Mouse (Mus musculus) embryonic fibroblast, embryonic 13.5 days (primary cell): Measurements from ENCODE around the gene Gon7. TPM values are rescaled to one million over a fixed set of nuclear protein-coding genes. Genes with fewer than 3 reads are reported as not detected.

ENCODE experiments used
- H3K27ac ChIP-seq: 2 replicates; pipeline ENCODE4 v1.5.1; 2012; ENCODE audit warnings: low read length, control low read depth, inconsistent platforms; ENCODE audit not compliant: insufficient read depth
- H3K4me1 ChIP-seq: 2 replicates; pipeline ENCODE4 v1.6.1; 2011; ENCODE audit warnings: low read length; ENCODE audit not compliant: control insufficient read depth, insufficient read depth
- H3K4me3 ChIP-seq: 2 replicates; pipeline ENCODE4 v1.5.1; 2011; ENCODE audit warnings: mild to moderate bottlenecking, control low read depth, low read length; ENCODE audit not compliant: insufficient read depth
- CTCF ChIP-seq: IDR thresholded peaks from 2 replicates; pipeline ENCODE4 v1.5.1; 2011; ENCODE audit warnings: mild to moderate bottlenecking, control low read depth, low read length, moderate library complexity, borderline replicate concordance; ENCODE audit not compliant: insufficient read depth
- POLR2A ChIP-seq: IDR thresholded peaks from 2 replicates; pipeline ENCODE4 v1.6.1; 2011; ENCODE audit warnings: low read depth, mild to moderate bottlenecking, control low read depth, low read length, moderate library complexity
- polyA plus RNA-seq: library from polyadenylated mRNA; stranded (reverse); fragments of >200 nt; gene quantifications from 2 replicates; pipeline ENCODE4 v1.2.4, GENCODE M21; 2011; ENCODE audit warnings: low read depth; ENCODE audit not compliant: missing spikeins, insufficient read length

Gon7 gene
- polyA plus RNA-seq: 5.4 and 7.0 TPM in 2 replicates

DNA sequence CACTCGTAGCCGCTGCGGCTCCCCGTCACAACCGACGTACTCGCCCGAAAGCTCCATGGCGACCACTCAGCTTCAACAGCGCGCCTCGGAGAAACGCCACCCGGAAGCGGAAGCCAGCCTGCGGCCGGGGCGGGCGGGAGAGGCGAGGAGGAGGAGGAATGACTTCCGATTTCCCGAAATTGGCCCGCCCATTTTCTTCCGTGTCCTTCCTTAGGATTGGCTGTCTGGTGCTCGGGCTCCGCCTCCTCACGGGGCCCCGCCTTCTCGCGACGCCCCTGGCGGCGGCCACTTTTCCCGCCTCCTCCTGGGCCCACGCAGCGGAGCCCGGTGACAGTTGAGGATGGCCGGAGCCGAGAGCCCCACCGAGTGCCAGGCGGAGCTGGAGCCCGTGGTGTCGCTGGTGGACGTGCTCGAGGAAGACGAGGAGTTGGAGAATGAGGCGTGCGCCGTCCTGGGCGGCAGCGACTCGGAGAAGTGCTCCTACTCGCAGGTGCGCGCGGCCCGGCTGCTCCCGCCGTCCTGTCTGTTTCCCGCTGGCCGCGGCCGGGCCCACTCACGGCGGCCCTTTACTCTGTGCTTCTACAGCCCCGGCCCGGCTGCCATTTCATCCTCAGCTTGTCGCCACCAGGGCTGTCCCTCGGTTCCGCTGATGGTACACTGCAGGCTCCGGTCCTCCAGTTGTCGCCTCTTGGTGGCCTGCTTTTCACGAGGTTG is at the start of gene Gon7, which contains the start of the genes Gm28051 and Ubr7:
TSS of gene Gon7 (minus strand) at position 115 of the 714 bp plus-strand sequence.
TSS of gene Gm28051 (minus strand) at position 77 of the 714 bp plus-strand sequence.
TSS of gene Ubr7 (plus strand) at position 279 of the 714 bp plus-strand sequence.
- H3K4me1 ChIP-seq: no peaks in the 10 kb centered on the region
- TF ChIP-seq POLR2A (peak; percentile 66), CTCF (no peak)
- H3K4me3 ChIP-seq: peak within 1 kb of the TSS; percentile 93
- peak within 1 kb of the TSS; percentile 69 for H3K27ac ChIP-seq

DNA sequence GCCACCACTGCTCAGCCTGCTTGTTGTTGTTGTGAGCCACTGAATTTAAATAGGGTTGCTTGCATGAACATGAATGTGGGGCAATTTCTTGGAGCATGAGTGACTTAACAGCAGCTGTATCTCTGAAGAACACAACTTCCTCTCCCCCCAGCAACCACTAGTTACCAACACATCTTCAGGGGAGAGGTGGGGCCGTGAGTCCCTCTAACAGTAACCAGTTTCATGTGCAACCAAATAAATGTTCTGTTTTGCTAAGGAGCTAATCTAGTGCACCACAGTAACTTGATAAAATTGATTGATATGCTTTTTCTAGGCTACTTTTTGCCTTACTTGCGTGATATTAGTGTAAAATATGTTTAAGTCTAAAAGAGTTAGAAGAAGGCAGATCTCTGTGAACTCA is 41.9 kb upstream of the Gon7 start:
- Histone ChIP-seq H3K4me1 (no peaks in the 10 kb centered on the region), H3K4me3 (no peak overlapping the region), H3K27ac (no peak overlapping the region)
- TF ChIP-seq CTCF (no peak), POLR2A (no peak)

DNA sequence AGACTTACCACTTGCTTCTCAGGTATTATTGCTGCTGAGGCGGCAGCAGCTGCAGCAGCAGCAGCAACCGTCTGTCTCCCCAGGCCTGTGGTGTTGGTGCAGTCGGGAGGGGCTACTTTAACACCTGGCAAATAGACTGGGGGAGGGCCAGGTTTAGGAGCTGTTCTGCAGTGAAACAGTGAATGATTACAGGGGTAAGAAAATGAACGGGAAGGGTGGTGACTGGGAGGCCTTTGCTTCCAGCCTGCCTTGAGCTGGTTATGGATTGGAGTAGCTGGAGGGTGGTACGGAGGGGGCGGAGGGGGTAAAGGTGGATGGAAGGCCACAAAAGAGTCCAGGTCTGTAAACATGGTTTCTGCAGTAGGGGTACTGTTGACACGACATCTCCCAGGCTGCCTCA is 30.3 kb upstream of the Gon7 start:
- Histone ChIP-seq H3K27ac (no peak overlapping the region), H3K4me3 (no peak overlapping the region), H3K4me1 (no peaks in the 10 kb centered on the region)
- no peak for TF ChIP-seq CTCF
- TF ChIP-seq POLR2A: no peak

DNA sequence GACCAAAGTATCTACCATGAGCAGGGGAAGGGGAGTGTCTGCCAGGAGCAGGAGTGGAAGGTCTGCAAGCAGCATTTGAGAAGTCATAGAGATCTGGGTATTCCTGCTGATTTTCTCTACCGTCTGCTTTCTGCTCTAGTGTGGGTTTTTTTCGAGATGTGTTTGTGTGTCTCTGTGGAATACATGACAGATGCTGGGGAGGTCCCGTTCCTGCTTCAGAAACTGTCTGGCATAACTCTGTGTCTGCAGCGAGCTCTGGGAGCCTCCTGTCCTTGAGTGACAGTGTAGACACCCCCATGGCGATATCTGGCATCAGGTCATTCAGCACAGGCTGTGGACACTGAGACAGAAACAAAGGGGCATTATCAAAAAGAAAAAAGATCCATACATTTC is 28.0 kb upstream of the Gon7 start:
- H3K4me3 ChIP-seq: no peak overlapping the region
- no peak overlapping the region for H3K27ac ChIP-seq
- H3K4me1 ChIP-seq: no peaks in the 10 kb centered on the region
- TF ChIP-seq POLR2A (no peak), CTCF (no peak)

DNA sequence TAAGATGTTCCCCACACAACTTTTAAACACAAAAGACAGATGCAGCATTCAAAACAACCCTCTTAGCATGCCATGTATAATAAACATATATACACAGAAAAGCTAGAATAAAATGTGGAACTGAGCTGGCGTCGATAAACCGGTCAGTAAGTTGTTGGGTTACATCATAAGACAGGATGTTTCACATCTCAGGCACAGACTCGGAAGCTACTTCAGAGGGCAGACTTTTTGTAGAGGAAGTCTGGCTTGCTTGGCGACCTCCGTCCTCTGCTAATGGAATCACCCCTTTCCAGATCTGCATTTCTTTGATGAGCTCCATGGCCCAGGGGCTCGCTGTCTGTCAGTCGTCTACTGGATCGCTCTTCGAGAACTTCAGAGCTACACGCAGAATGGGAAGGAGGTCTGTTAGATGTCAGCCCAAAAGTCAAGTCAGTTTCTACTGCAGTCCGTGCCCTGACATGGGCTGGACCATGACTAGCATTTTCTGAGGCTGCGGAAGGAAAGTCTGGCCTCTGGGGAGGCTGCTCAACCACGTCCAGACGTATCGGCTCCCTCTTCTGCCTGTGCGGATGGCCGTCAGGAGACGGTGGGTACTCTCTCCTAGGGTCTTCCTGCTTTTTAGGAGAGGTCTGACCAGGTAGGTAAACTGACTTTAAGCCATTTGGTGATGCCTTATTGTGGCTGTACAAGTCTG is 27.4 kb upstream of the Gon7 start:
- H3K27ac ChIP-seq: no peak overlapping the region

DNA sequence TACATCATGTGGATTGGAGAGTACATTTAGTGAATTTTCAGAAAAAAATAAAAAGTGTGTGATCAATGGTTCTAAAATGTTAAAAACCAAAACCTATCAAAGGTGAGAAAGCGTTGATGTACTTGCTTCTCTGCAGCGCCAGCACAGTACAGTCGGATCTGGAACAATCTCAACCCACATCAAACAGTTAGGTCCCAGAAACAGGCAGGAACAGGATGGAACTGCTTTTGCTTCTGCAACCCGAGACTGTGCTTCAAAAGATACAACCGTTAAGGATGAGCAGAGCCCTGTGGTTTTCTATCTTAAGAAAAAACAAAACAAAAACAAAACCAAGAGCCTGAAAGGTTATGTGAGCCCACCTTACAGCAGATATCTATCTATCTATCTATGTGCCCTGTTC is 25.2 kb upstream of the Gon7 start:
- H3K4me1 ChIP-seq: no peaks in the 10 kb centered on the region

More for the DNA sequence above, 27.4 kb upstream of the Gon7 start:
- Histone ChIP-seq H3K4me1 (no peaks in the 10 kb centered on the region), H3K4me3 (no peak overlapping the region)
- no peak for TF ChIP-seq CTCF
- no peak for TF ChIP-seq POLR2A

DNA sequence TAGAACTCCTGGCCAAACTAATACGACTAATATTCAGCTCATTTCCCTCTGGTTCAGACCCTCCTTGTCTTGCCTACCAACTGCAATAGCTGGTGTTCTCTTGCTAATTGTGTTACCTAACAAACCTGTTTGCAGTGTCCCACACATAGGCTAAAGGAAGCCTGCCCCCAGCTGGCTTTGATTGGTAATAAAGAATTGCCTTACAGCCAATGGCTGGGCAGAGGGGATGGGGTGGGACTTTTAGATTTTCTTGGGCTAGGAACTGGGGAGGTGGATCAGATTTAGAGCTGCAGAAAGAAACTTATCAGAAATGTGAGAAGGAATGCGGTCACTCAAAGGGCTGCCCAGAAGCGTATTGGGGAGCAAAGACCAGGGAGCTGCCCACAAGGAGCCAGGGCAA is 21.8 kb upstream of the Gon7 start:
- H3K4me1 ChIP-seq: no peaks in the 10 kb centered on the region
- H3K4me3 ChIP-seq: no peak overlapping the region
- no peak overlapping the region for H3K27ac ChIP-seq
- TF ChIP-seq CTCF (no peak), POLR2A (no peak)

More for the DNA sequence above, 25.2 kb upstream of the Gon7 start:
- no peak for TF ChIP-seq CTCF
- no peak for TF ChIP-seq POLR2A
- Histone ChIP-seq H3K27ac (no peak overlapping the region), H3K4me3 (no peak overlapping the region)

DNA sequence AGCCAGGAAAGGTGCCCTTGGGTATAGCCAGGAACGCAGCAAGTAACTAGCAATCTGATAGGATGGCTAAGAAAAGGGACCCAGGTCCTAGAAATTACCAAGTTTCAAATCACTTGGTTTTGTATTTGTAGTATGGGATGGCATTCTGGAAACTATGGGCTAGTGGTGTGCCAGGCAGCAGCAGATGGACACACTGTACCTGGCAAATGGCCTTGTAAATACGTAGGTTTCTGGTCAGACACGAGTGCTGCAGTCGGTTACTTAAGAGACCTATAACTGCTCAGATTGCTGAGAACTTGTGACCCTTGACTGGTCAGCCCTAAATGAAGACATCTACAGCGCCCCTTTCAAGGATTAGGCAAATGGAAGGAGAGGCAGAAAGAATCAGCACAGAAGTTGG is 20.5 kb upstream of the Gon7 start:
- Histone ChIP-seq H3K4me1 (no peaks in the 10 kb centered on the region), H3K27ac (no peak overlapping the region), H3K4me3 (no peak overlapping the region)
- TF ChIP-seq POLR2A: no peak
- no peak for TF ChIP-seq CTCF

DNA sequence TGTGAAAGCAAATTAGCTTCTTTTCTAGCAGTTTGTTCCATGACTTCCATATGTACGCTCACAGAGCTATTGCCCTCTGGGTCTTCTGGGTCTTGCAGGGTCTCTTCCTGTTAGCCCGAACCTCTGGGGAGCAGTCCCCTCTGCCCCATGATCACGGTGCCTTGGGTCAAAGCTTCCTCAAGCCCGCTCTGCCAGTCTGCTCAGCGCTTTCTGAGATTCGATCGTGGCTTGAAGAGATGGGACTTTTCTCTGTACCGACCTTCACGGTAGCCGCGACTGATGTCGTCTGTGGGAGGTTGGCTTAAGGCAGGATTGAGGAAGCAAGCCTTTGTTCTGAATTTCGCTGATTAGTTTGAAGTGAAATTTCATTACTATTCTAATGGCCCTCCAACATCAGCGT is 18.4 kb upstream of the Gon7 start:
- Histone ChIP-seq H3K4me3 (no peak overlapping the region), H3K4me1 (no peaks in the 10 kb centered on the region), H3K27ac (no peak overlapping the region)
- TF ChIP-seq POLR2A: no peak
- no peak for TF ChIP-seq CTCF

DNA sequence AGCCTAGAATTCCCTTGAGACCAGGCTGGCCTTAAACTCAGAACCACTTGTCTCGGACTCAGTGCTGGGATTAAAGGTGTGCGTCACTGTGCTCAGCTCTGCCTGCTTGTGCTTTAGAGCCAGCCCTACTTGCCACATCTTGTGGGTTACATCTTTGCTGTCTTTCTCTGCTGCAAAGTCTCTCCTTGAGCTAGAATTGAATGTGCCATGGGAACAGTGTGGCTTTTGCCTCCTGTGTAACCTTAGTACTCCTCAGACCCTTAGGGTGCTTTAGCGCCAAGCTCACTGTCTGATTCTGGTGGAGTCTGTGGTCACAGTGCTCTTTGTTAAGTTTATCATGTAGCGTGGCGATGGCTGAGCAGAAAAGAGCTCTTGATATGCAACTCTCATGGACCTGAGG is 15.1 kb upstream of the Gon7 start:
- Histone ChIP-seq H3K27ac (no peak overlapping the region), H3K4me1 (no peaks in the 10 kb centered on the region), H3K4me3 (no peak overlapping the region)
- no peak for TF ChIP-seq POLR2A
- no peak for TF ChIP-seq CTCF

DNA sequence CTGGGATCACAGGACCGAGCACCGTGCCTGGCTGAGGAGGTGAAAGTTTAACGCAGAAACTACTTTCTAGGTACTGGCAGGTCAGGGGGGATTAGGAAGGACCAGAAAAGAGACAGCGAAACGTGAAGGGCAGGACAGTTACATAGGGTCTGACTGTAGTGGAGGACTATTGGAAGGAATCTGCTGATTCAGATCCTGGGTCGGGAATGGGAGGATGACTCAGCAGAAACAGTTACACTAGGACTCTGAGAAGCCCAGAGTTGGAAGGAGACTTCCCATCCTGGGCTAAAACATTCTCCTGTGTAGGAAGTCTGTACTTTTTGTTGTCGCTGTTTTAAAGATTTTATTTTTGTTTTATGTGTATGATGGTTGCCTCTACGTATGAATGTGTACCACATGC is 14.0 kb upstream of the Gon7 start:
- TF ChIP-seq POLR2A: no peak
- TF ChIP-seq CTCF: no peak
- H3K4me1 ChIP-seq: no peaks in the 10 kb centered on the region
- H3K27ac ChIP-seq: no peak overlapping the region
- no peak overlapping the region for H3K4me3 ChIP-seq
